Mouse (Mus musculus) hindbrain, embryonic 10.5 days (tissue): Measurements from ENCODE around the gene Slc25a1. TPM values are rescaled to one million over a fixed set of nuclear protein-coding genes. Genes with fewer than 3 reads are reported as not detected.
A peak's percentile ranks its signal among the peaks of the same experiment; 100 is the strongest.

ENCODE experiments used
- DNase-seq: peaks from one replicate; pipeline ENCODE4 v3.0.0-alpha.2; 2017; ENCODE audit warnings: low spot score
- H3K27ac ChIP-seq: fragments of 300-500 bp; sonication (generic); 2 replicates; pipeline ENCODE4 v1.5.1; 2016; ENCODE audit warnings: mild to moderate bottlenecking, moderate library complexity
- H3K27me3 ChIP-seq: fragments of 300-500 bp; sonication (generic); 2 replicates; pipeline ENCODE4 v1.6.1; 2016; ENCODE audit warnings: mild to moderate bottlenecking; ENCODE audit not compliant: poor library complexity, insufficient read depth, severe bottlenecking
- H3K36me3 ChIP-seq: fragments of 300-500 bp; sonication (generic); 2 replicates; pipeline ENCODE4 v1.6.1; 2016; ENCODE audit warnings: mild to moderate bottlenecking, moderate library complexity
- H3K4me1 ChIP-seq: fragments of 300-500 bp; sonication (generic); replicated peaks from 2 replicates; pipeline ENCODE4 v1.6.1; 2016; ENCODE audit warnings: mild to moderate bottlenecking
- H3K4me3 ChIP-seq: fragments of 300-500 bp; sonication (generic); 2 replicates; pipeline ENCODE4 v1.5.1; 2016; ENCODE audit warnings: mild to moderate bottlenecking, moderate library complexity
- H3K9me3 ChIP-seq: fragments of 300-500 bp; sonication (generic); 2 replicates; pipeline ENCODE4 v1.6.1; 2016; ENCODE audit warnings: mild to moderate bottlenecking, moderate library complexity
- WGBS: fragments of 180-500 bp; shearing (Covaris S2); methylation state at CpG from one replicate; pipeline ENCODE4 v1.1.7; 2016; 5-methylcytosine and 5-hydroxymethylcytosine counted together
- polyA plus RNA-seq: library from polyadenylated mRNA; unstranded; fragments of >200 nt; fragmentation: Nextera tagmentation; extraction: Ambion mirVana; gene quantifications from 2 replicates; pipeline ENCODE4 v1.2.1, GENCODE M21; 2016

Slc25a1 gene
- polyA plus RNA-seq, 1 experiment from 2014 or later, result 149 TPM

DNA sequence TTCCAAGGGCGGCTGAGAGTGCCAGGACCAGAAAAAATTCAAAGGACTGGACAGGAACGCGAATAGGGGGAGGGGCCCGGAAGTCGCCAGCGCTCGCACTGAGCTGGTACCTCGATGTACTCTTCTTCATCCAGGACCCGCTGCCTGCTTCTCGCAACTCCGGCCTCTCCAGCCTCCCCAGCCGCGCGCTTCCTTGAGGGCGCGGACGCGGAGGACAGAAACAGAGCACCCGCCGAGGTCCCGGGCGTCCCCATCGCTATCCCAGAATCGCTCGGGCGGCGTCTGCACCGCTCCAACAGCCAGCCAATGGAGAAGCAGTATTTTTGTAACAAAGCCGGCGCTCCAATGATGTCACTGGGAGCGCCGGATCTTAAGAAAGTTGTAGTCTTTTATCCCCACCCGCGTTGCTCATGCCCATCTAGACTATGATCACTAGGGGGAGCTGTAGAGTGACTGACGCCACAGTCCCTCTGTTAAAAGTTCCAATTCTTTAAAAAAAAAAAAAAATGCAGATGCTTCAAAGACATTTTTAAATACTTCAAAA is 16.9 kb downstream of the Slc25a1 start, which contains the start of gene Ess2:
Ess2 (minus strand) TSS at position 297 of the 544 bp plus-strand sequence.
- Histone ChIP-seq H3K27ac (peak within 1 kb of the TSS; percentile 95), H3K36me3 (peaks cover 33% of the 10 kb centered on the region)
- WGBS, result under 1% methylated on average over 35 of the region's 35 CpGs

DNA sequence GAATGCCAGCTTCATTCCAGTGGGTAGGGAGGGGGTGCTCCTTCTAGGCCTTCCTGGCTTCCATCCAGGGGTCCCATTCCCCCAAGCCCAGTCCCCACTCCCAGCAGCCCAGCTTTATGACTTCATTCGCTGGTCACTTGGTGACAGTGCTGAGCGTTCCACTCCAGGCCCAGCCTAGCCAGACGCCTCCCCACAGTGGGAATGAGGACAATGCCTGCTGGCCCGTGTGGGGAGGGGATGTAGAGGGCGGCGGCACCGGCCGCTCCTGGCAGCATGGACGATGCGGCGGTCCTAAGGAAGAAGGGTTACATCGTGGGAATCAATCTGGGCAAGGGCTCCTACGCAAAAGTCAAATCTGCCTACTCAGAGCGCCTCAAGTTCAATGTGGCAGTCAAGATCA is 29.6 kb downstream of the Slc25a1 start, which contains the start of the genes Dgcr2 and Tssk2:
Dgcr2 (minus strand) TSS at position 101 of the 400 bp plus-strand sequence.
Tssk2 (plus strand) TSS at position 176 of the 400 bp plus-strand sequence.
- Histone ChIP-seq H3K4me1 (no peaks in the 10 kb centered on the region), H3K36me3 (peaks cover 59% of the 10 kb centered on the region), H3K4me3 (no peak within 1 kb of the TSS), H3K27me3 (no peaks in the 10 kb centered on the region), H3K27ac (no peak within 1 kb of the TSS), H3K9me3 (no peaks in the 10 kb centered on the region)
- WGBS, result 92% methylated on average over 14 of the region's 14 CpGs
- no peak for DNase-seq

More for the DNA sequence above, 16.9 kb downstream of the Slc25a1 start, which contains the start of gene Ess2:
- Histone ChIP-seq H3K27me3 (peaks cover 46% of the 10 kb centered on the region), H3K4me3 (peak within 1 kb of the TSS; percentile 76), H3K4me1 (peaks cover 24% of the 10 kb centered on the region), H3K9me3 (no peaks in the 10 kb centered on the region)
- peak; percentile 90 for DNase-seq

GRCm38 (mm10) chr16:17896091-17896490 is 31.9 kb downstream of the Slc25a1 start:
- H3K36me3 ChIP-seq, result peaks cover 35% of the 10 kb centered on the region
- no peaks in the 10 kb centered on the region for H3K9me3 ChIP-seq
- no peak overlapping the region for H3K4me3 ChIP-seq
- no peak for DNase-seq
- H3K27ac ChIP-seq, result no peak overlapping the region
- peaks cover 12% of the 10 kb centered on the region for H3K4me1 ChIP-seq
- H3K27me3 ChIP-seq, result no peaks in the 10 kb centered on the region

DNA sequence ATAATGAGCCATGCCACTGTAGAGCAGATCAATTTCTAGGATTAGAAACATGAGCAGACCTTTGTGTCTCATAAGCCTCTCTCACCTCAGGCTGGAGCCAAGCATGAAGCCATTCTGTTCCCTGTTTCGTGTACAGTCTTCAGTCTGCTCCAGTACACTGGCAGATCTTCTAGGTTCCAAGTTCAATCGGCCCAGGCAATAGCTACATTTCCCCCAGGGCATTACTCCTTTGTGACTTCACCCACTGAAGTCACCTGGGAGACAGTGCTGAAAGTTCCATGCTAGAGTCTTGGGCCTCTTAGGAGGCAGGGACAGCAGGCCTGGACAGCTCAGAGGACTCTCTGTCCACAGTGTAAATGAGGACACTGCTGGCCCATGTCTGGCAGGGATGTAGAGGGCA is 34.1 kb downstream of the Slc25a1 start, which contains the start of gene Tssk1:
Tssk1 (plus strand) TSS at position 301 of the 400 bp plus-strand sequence.
- no peak for DNase-seq
- Histone ChIP-seq H3K27ac (no peak within 1 kb of the TSS), H3K36me3 (peaks cover 20% of the 10 kb centered on the region), H3K4me1 (peaks cover 27% of the 10 kb centered on the region), H3K4me3 (no peak within 1 kb of the TSS), H3K27me3 (no peaks in the 10 kb centered on the region), H3K9me3 (no peaks in the 10 kb centered on the region)
- 84% methylated on average over 2 of the region's 2 CpGs for WGBS

DNA sequence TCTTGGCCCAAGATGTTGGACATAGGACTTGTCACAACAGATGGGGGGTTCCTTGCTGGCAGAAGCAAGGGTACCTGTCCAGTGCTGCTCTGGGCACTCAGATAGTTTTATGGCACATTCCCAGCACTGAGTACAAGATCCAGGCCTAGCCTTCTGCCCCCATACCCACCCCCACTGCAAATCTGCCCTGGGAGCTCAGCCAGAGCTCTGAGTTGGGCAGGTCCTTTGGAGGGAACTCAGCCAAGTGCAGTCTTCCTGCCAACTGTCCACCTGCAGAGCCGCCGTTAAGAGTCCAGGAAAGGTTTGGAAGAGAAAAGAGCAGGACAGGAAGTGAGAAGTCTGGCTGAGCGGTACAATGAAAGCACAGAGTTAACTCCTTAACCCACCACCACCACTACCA is 35.4 kb downstream of the Slc25a1 start:
- Histone ChIP-seq H3K36me3 (peaks cover 7% of the 10 kb centered on the region; the same call in 1 of the 2 replicates), H3K4me1 (peaks cover 27% of the 10 kb centered on the region), H3K4me3 (no peak overlapping the region), H3K27ac (no peak overlapping the region), H3K9me3 (no peaks in the 10 kb centered on the region), H3K27me3 (no peaks in the 10 kb centered on the region)
- 85% methylated on average over 3 of the region's 3 CpGs for WGBS
- no peak for DNase-seq

GRCm38 (mm10) chr16:17891567-17891959 is 36.5 kb downstream of the Slc25a1 start, which contains the start of gene Gm20518:
Gm20518 (minus strand) TSS chr16:17891671.
- H3K27me3 ChIP-seq, result no peaks in the 10 kb centered on the region
- peak within 1 kb of the TSS; percentile 100 for H3K4me3 ChIP-seq
- H3K36me3 ChIP-seq, result peaks cover 7% of the 10 kb centered on the region; the same call in 1 of the 2 replicates
- DNase-seq, result peak; percentile 100
- peaks cover 27% of the 10 kb centered on the region for H3K4me1 ChIP-seq
- peak within 1 kb of the TSS; percentile 99 for H3K27ac ChIP-seq
- under 1% methylated on average over 38 of the region's 38 CpGs for WGBS
- H3K9me3 ChIP-seq, result no peaks in the 10 kb centered on the region

DNA sequence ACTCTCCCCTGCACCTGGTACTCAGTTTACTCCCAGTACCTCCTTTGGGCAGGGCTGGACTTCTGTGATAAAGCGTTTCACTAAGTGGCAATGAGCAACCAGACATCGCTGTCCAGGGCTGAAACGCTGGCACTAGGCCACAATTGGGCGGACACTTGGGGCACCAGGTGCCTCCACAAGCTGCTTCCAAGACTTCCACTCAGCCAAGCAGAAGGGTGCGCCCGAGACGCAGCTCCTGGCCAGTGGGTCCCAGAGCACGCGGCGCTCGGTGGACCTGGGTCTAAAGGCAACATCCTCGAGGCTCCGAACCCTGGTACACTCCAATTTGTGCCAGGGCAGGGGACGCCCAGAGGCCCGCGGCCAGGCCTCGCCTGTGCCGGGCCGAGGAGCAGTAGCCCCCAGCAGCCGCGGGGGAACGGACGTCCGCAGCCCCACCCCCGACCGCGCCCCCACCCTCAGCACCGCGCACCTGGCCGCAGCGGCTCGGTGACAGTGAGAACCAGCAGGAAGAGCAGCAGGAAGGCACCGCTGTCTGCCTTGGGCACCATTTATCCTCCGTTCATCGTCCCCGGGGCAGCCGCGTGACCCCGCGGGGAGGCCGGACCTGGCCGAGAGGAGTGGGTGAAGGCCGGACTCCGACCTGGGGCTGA is 37.0 kb downstream of the Slc25a1 start:
- Histone ChIP-seq H3K27ac (peak overlapping the region; percentile 99), H3K4me3 (peak overlapping the region; percentile 100), H3K36me3 (peaks cover 8% of the 10 kb centered on the region; the same call in 1 of the 2 replicates), H3K9me3 (no peaks in the 10 kb centered on the region), H3K4me1 (peaks cover 27% of the 10 kb centered on the region), H3K27me3 (no peaks in the 10 kb centered on the region)
- under 1% methylated on average over 44 of the region's 44 CpGs for WGBS
- DNase-seq, result peak; percentile 58

- H3K4me1 ChIP-seq, result peaks cover 27% of the 10 kb centered on the region
- no peak for DNase-seq
- H3K36me3 ChIP-seq, result peaks cover 15% of the 10 kb centered on the region
- H3K9me3 ChIP-seq, result no peaks in the 10 kb centered on the region
- H3K27ac ChIP-seq, result peak overlapping the region; percentile 99
- peak overlapping the region; percentile 100 for H3K4me3 ChIP-seq
- 67% methylated on average over 2 of the region's 2 CpGs for WGBS
- no peaks in the 10 kb centered on the region for H3K27me3 ChIP-seq
Measured at GRCm38 (mm10) chr16:17890342-17890727, 37.7 kb downstream of the Slc25a1 start.

DNA sequence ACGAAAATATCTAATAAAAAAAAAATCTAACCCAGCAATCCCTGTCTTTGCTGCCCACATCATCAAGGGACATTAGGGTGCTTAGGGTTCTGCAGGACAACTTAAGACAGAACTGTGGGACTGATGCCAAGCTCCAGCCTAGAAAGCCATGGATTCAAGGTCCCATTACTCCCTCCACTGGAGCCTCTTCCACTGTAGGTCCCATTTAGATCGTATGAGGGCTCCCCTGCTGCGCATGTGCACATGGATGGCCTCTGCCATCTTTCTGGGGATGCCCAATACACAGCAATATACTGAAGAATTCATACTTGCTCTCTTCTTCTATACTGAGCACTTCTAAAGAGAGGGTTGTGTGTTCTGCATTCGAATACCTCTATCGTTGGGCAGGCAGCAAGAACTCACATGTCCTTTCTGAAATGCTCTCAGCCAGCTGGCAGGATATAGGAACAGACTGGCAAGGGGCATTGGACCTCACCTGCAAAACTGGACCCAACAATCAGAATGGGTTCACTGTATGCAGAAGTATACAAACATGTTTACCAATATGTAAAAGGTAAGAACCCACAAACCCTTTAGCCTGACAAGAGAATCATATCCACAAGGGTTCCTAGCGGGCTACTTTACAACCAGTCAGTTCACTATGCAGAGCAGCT is 38.2 kb downstream of the Slc25a1 start:
- H3K27ac ChIP-seq, result peak overlapping the region; percentile 99
- 85% methylated on average over 6 of the region's 6 CpGs for WGBS
- no peaks in the 10 kb centered on the region for H3K27me3 ChIP-seq
- H3K4me1 ChIP-seq, result peaks cover 27% of the 10 kb centered on the region
- DNase-seq, result no peak
- peak overlapping the region; percentile 100 for H3K4me3 ChIP-seq
- no peaks in the 10 kb centered on the region for H3K9me3 ChIP-seq
- H3K36me3 ChIP-seq, result peaks cover 20% of the 10 kb centered on the region

- H3K4me3 ChIP-seq, result no peak overlapping the region
- H3K9me3 ChIP-seq, result no peaks in the 10 kb centered on the region
- peaks cover 56% of the 10 kb centered on the region for H3K36me3 ChIP-seq
- no peaks in the 10 kb centered on the region; the same call in 1 of the 2 replicates for H3K4me1 ChIP-seq
- H3K27ac ChIP-seq, result no peak overlapping the region
- DNase-seq, result no peak
- no peaks in the 10 kb centered on the region for H3K27me3 ChIP-seq
- WGBS, result 84% methylated on average over 6 of the region's 6 CpGs
Measured at GRCm38 (mm10) chr16:17884116-17884515, 43.9 kb downstream of the Slc25a1 start.

- Histone ChIP-seq H3K27ac (no peak overlapping the region), H3K9me3 (peaks cover 2% of the 10 kb centered on the region; the same call in 1 of the 2 replicates), H3K4me3 (no peak overlapping the region), H3K36me3 (peaks cover 75% of the 10 kb centered on the region), H3K27me3 (no peaks in the 10 kb centered on the region), H3K4me1 (no peaks in the 10 kb centered on the region; the same call in 1 of the 2 replicates)
- no peak for DNase-seq
Measured at GRCm38 (mm10) chr16:17882196-17882595, 45.8 kb downstream of the Slc25a1 start.

- DNase-seq, result no peak
- H3K4me1 ChIP-seq, result no peaks in the 10 kb centered on the region
- H3K36me3 ChIP-seq, result peaks cover 70% of the 10 kb centered on the region
- no peaks in the 10 kb centered on the region for H3K27me3 ChIP-seq
- WGBS, result 94% methylated on average over 4 of the region's 4 CpGs
- H3K27ac ChIP-seq, result no peak overlapping the region
- H3K9me3 ChIP-seq, result peaks cover 2% of the 10 kb centered on the region; the same call in 1 of the 2 replicates
- no peak overlapping the region for H3K4me3 ChIP-seq
Measured at GRCm38 (mm10) chr16:17879571-17879970, 48.4 kb downstream of the Slc25a1 start.
